Mouse (Mus musculus): ENCODE results near the gene Katnal1.

GRCm38 (mm10) chr5:148948577-148948976 is 19.5 kb upstream of the Katnal1 start:
- TF ChIP-seq EP300 (IDR thresholded peaks at IDR 0.05; ENCODE audit: low read depth) (no peak), CTCF (IDR thresholded peaks at IDR 0.05; ENCODE audit: low read depth) (no peak)
